Mouse (Mus musculus): Measurements from ENCODE around the gene Igf2r. TPM values are rescaled to one million over a fixed set of nuclear protein-coding genes. Genes with fewer than 3 reads are reported as not detected.

The Igf2r gene
- polyA plus RNA-seq, 2 experiments from 2014 or later, result 45.2 to 46.1 TPM

- no peak for ATAC-seq
Measured at GRCm38 (mm10) chr17:12781101-12781500, 11.6 kb upstream of the Igf2r start.

GRCm38 (mm10) chr17:12780125-12780524 is 10.7 kb upstream of the Igf2r start:
- ATAC-seq, result no peak

GRCm38 (mm10) chr17:12779442-12779841 is 10.0 kb upstream of the Igf2r start:
- ATAC-seq, result peak; percentile 60

GRCm38 (mm10) chr17:12773956-12774355 is 4.5 kb upstream of the Igf2r start:
- ATAC-seq, result no peak

- no peak for ATAC-seq
Measured at GRCm38 (mm10) chr17:12770500-12770899, 1.0 kb upstream of the Igf2r start.

- peak; percentile 56 for ATAC-seq
Measured at GRCm38 (mm10) chr17:12768415-12769379, 767 bp downstream of the Igf2r start.

- no peak for ATAC-seq
Measured at GRCm38 (mm10) chr17:12767294-12767852, 2.1 kb downstream of the Igf2r start.

- no peak for ATAC-seq
Measured at GRCm38 (mm10) chr17:12763412-12763811, 6.1 kb downstream of the Igf2r start.

- ATAC-seq, result no peak
Measured at GRCm38 (mm10) chr17:12760355-12761146, 8.9 kb downstream of the Igf2r start.

- ATAC-seq, result no peak
Measured at GRCm38 (mm10) chr17:12759646-12760074, 9.8 kb downstream of the Igf2r start.

GRCm38 (mm10) chr17:12758701-12759455 is 10.6 kb downstream of the Igf2r start:
- peak; percentile 40 for ATAC-seq

GRCm38 (mm10) chr17:12757990-12758389 is 11.5 kb downstream of the Igf2r start:
- ATAC-seq, result peak; percentile 30

- no peak for ATAC-seq
Measured at GRCm38 (mm10) chr17:12757161-12757560, 12.3 kb downstream of the Igf2r start.

GRCm38 (mm10) chr17:12755951-12756350 is 13.5 kb downstream of the Igf2r start:
- no peak for ATAC-seq

- ATAC-seq, result no peak
Measured at GRCm38 (mm10) chr17:12755146-12755545, 14.3 kb downstream of the Igf2r start.

GRCm38 (mm10) chr17:12754243-12755007 is 15.0 kb downstream of the Igf2r start:
- peak; percentile 37 for ATAC-seq

- no peak for ATAC-seq
Measured at GRCm38 (mm10) chr17:12753050-12753449, 16.4 kb downstream of the Igf2r start.

GRCm38 (mm10) chr17:12751641-12752040 is 17.8 kb downstream of the Igf2r start:
- ATAC-seq, result no peak

GRCm38 (mm10) chr17:12751218-12751617 is 18.2 kb downstream of the Igf2r start:
- ATAC-seq, result peak; percentile 12

- ATAC-seq, result peak; percentile 54
Measured at GRCm38 (mm10) chr17:12750591-12751170, 18.8 kb downstream of the Igf2r start.
